Mouse (Mus musculus) skeletal muscle tissue, adult 2 months (tissue): ENCODE results near the gene Kank4.
"Not testable (repeated sequence)": the region's sequence is repeated elsewhere in the genome, so short reads cannot be mapped to it uniquely, and the experiment has no call there.

Experiments used
- DNase-seq: peaks from one replicate; pipeline ENCODE4 v3.0.0-alpha.2; 2012; ENCODE audit warnings: low read depth, low spot score

Kank4 gene

DNA sequence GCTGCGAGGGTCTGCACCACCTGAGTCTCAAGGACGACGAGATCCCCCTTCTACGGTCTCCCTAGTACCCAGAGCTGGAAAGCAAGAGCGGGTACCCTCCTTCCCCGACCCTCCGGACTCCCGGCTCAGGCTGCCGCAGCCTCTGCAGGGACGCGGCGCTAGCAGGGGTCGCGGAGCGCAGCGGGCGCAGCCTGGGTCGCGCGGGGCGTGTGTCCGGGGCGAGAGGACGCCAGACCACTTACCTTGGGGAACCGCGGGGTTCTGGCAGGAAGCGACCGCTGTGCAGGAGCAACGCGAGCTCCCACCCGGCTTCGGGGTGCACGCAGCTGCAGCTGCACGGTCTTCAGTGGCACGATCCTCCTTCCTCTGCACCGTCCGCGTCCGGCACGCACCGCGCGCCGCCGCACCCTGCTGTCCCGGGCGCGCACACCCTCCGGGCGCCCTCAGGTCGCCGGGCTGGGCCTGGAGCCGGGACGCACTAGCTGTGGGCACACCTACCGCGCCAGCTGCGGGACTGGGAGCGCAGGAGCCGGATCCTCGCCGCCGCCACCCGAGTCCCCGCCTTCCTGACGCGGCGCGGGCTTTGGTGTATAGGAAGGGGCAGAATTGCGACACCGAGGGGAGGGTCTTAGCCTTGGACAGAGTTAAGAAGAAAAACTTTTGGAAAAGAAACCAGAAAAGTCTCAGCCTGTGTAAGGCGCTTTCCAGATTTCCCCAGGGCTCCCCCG lies at the start of gene Kank4:
Gene Kank4 (minus strand): TSS at position 354 of the 728 bp plus-strand sequence.
- no peak for DNase-seq

DNA sequence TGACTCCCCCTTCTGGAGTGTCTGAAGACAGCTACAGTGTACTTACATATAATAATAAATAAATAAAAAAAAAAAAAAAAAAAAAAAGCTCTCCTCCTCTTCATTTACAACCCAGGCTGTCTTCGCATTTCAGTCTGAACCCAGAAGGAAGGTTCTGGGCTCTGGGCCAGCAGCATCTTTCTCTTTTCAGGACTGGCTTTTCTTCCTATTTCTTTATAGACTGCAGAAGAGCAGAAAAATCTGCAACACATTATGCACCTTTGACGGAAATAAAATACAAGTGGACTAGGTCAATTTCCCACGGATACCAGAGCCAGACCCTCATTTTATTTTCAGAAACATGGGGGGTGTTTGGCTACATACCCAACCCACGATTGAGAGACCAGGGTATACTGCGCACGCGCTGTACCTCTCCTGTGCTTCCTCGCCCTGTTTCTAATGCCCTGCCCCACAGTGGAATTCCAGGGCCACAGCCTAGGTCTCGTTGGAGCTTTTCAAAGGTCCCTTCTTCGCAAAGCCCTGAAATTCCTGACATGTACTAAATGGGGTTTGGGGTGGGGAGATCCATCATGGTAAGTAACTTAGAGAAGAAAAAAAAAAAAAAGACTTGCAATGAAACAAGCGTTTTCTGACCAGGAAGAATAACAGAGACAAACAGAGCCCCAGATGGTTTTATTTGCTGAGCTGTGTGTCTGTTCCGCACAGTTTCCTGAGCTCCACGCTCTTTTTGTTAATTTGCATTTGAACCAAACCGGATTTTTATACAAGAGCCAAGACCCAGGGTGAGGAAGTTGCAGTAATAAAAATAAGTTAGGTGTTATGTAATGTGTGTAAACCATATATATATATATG lies 48.3 kb upstream of the Kank4 start:
- DNase-seq = no peak

DNA sequence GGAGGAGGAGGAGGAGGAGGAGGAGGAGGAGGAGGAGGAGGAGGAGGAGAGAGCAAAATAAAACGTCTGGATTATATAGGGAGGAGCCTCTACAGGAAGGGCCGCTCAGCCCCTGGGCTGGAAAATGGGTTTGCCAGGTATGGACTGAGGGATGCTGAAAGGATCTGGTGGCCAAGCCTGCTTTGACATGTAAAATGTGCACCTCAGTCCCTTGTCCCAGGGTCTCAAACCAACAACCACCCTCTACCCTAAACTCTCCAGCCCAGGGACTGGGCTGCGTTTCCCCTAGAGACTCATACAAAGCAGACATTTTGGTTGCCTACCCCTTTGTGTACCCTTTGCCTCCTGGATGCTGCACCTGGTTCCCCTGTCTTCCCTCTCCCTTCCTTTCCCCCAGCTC lies 47.2 kb upstream of the Kank4 start:
- no peak for DNase-seq

DNA sequence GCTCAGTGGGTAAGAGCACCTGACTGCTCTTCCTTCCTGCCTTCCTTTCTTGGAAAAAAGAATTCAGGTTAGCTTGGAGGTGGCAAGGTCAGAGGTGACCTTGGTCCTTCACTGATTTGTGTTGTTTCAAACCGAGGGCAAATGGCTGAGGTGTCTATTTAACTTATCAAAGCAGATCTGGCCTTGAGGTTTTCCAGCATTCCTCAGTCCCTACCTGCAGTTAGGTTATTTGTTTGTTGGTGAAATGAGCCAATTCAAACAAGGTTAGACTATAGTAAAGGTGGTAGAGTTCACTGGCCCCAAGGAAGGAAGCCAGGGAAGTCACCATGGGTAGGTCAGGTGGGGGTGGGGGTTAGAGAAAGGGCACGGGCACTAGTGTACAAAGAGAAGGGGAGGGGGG lies 46.8 kb upstream of the Kank4 start:
- DNase-seq = no peak

DNA sequence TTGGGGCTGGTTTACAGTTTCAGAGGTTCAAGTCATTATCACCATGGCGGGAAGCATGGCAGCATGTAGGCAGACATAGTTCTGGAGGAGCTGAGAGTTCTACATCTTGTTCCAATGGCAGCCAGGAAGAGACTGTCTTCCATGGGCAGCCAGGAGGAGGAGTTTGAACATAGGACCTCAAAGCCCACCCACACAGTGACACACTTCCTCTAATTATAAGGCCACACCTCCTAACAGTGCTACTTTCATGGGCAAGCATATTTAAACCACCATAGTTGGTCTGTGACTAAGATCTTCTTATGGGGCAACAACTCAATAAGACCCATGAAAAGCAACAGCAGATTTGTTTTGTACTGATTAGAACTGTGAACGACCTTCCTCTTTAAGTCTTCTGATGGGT lies 46.1 kb upstream of the Kank4 start:
- DNase-seq = no peak

DNA sequence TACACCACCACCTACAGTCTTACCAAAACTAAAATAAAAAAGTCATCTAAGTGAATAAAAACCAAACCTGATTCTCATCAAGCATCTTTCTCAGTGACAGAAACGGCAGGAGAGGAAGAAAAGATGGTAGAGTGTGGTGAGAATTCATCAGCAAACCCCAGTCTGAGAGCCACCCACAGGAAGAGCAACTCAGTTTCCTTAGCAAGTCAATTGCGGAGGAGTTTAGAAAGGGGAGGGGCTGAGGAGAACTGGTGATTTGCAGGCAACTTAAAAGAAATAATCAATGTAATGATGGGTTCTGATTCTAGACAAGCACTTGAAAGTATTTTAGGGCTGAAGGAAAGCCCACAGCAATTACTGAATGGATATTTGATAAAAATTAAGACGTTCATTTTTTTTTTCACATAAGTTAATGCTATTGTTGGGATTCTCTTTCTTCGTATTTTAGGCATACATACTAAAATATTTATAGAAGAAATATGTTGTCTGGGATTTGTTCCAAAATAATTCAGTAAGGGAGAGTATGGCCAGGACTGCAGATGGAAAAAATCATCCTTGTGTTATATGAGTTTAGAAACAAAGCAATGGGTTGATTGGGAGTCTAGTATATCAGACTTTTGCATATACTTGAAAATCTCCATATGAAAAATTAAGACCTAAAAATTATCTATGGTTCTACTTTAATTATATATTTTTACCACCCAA lies 41.0 kb upstream of the Kank4 start:
- no peak for DNase-seq

DNA sequence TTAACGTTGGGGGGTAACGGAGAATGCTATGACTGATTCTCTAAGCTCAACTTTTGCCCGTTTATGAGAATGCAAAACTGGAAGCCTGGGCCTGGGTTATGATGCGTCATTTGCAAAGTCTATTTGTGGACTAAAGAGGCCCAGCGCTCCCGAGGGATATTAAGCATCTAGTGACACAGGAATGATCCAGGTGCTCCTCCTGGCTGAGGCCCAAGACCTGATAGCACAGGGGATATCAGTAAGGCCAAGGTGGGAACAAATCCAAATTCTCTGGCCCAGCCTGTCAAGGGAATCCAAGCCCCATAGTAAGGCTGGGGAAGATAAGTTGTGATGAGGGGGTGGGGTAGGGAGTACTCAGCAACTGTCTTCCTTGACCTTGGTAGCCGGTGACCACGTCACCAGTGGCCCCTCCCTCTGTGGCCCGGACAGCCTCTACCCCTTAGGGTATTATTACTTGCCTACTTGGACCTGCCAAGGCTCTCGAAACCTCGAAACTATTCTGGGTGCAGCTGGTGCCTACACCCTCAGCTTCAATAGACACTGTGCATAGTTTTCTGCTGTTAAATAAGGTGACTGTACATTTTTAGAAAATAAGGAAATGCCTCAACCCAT lies 39.8 kb upstream of the Kank4 start:
- no peak for DNase-seq

DNA sequence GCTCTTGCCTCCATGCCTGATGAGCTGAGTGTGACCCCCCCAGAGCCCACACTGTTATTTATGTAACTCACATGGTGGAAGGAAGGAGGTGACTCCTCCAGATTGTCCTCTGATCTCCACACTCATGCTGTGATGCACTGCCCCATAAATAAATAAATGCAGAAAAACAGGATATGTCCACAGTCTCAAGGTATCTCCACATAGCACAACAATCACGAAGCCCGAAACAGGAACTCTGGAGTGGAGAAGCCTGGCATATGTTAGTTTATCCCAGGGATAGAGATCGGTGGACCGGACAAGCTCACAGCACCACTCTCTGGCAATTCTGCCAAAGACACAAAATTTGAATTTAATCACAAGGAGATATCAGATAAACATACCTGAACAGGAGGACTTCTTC lies 36.6 kb upstream of the Kank4 start:
- no peak for DNase-seq

DNA sequence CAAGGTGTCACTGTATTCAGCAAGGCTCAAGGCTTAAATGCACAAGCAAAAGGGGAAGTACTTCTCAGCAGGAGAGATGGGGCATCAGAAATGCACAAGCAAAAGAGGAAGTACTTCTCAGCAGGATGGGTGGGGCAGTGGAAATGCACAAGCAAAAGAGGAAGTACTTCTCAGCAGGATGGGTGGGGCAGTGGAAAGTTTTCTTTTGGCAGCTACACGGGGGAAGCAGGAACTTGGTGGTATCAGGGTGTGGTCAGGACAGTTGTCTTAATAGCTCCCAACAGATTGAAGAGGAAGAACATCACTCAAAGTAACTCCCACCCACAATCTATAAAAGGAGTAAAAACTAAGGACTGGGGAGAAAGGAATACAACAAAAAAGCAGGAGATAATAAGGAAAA lies 33.1 kb upstream of the Kank4 start:
- DNase-seq = not testable (repeated sequence)

DNA sequence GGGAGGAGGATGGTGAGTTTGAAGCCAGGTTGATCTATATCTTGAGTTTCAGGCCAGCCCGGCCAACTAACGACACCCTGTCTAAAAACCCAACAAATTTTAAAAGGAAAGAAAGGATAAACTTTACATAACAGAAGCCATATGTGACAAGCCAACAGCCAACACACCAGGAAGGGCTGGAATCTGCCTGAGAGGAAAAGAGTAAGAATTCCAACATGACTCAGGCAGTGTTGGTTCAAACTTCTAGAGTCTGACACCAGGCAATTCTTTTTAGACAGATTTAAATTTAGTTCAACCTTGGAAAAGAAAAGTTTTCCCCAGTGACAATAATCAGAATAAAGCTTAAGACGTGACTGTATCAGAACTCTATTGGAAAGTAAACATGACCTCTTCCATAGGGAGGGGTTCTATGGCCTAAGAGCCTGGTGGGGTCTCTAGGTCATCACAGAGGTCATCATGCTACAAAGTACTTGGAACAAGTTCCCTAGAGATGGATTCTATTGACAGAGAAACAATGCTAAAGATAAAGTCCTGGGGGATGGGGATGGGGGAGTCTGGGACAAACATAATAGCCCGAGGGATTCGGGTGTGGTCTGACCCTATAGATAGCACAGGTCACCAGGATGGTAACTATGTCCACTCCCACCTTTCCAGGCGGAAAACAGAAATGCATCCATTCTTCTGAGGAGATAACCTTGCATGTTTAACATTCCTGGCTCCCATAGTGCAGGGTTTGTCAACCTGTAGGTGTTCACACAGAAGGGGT lies 30.0 kb upstream of the Kank4 start:
- DNase-seq = no peak

DNA sequence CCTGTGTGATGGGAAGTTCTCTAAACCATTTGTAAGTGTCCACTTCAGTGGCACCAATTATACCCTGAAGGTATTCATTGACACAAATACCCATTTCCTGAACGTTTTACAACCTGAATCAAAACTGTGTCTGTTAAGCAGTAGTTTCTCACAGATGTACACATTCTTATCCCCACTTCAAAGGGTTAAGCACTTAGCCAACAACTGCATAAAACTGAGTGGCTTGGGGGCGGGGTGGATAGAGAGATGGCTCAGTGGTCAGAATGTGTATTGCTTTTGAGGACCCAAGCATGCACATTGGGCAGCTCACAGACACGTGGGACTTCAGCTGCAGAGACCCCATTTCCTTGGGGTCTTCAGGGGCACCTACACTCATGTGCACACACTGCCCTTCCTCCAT lies 29.1 kb upstream of the Kank4 start:
- DNase-seq = no peak

DNA sequence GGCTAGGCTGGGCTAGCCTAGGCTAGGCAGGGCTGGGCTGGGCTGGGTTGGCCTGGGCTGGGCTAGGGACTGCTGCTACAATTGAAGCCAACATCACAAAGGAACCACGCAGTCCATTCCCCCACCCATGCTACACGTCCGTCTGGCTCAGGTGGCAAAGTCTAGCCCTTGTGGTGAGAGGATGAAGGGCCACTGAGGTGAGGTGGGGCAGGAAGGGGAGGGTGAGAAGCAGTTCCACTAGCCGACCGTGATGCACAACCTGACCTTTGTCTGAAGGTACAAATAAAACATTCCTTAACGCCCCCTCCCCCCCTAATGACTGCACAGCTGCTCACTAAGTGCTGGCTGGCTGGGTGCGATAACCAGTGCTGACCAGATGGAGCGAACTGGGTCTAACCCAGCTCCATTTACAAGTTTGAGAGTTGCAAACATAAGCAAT lies 28.4 kb upstream of the Kank4 start:
- DNase-seq = no peak

DNA sequence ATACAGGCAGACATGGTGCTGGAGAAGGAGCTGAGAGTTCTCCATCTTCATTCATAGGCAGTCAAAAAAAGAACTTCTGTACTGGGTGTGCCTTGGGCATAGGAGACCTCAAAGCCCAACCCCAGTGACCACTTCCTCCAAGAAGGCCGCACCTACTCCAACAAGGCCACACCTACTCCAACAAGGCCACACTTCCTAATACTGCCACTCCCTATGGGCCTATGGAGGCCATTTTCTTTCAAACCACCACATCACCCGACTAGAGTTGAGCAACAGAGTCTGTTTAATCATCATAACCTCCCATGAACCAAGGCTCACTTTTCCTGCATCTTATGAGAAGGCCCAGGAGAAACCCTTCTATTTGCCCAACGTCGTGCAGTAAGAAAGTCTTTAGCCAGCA lies 27.9 kb upstream of the Kank4 start:
- DNase-seq = no peak

DNA sequence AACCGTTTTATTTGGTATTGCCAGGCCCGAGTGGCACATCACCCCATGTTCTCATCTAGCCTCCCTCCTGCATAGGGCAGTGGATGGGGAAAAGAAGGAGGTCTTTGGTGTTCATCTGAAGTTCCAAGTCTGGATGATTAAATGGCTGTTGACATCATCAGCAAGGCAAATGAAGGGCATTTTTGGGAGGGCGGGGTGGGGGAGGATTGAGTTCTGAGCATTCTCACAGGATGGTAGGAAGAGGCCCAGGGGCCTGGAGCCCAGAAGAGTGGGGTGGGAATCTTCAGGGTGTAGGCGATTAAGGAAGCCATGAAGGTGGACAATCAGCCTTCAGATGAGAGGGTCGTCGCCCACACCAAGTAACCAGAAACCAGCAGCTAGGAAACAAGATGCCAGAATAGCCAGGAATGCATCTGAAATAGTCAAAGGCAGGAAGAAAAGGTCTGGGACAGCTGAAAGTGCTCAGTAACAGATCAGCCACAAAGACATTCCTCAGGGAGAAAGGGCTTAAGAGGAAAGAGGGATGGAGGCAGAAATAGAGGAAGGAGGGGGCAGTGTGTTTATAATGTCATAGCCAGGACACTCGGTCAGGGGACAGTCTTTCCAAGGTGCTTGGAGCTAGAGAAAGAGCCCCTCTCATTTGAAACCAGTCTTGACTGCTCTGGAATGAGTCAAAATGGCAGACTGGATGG lies 26.7 kb upstream of the Kank4 start:
- no peak for DNase-seq

DNA sequence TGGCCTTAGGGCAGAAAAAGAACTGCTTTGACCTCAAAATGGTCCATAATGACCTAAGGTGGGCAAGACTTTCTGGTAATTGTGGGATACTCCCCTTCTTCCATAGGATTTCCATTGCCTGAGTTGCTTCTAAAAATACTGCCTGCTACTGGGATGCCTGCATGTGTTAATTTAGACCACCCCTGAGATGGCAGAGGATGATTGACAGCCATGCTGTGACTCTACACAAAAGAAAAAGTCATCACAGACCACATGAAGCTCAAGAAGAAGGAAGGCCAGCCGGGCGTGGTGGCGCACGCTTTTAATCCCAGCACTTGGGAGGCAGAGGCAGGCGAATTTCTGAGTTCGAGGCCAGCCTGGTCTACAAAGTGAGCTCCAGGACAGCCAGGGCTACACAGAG lies 23.9 kb upstream of the Kank4 start:
- DNase-seq = not testable (repeated sequence)

DNA sequence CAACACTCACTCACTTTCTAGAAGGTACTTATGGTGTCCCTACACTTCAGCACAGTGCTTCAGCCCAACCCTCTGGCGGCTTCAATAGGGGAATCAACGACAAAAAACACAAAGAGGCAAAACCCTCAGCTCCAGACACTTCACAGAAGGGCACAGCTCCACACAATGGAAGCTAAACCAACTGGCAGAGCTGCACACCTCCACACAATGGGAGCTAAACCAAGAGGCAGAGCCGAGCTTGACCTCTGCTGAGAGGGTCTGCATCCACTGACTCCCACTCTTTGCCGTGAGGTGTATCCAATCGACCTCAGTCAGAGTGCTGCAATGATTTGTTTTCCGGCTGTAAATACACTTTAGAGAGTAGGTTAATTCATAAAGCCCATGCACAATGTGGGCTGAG lies 23.2 kb upstream of the Kank4 start:
- no peak for DNase-seq

DNA sequence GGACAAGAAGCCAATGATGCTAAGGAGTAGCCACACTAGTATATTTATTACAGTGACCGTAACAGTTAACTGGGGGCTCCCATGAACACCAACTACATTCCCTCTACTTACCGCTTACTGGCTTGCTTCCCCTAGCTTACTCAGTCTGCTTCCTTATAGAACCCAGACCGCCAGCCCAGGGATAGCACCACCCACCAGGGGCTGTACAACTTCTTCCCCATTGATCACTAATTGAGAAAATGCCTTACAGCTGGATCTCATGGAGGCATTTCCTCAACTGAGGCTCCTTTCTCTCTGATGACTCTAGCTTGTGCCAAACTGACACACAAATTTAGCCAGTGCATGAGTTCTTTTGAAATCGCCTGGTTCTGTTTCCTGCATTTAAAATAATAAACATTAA lies 21.6 kb upstream of the Kank4 start:
- DNase-seq = no peak

DNA sequence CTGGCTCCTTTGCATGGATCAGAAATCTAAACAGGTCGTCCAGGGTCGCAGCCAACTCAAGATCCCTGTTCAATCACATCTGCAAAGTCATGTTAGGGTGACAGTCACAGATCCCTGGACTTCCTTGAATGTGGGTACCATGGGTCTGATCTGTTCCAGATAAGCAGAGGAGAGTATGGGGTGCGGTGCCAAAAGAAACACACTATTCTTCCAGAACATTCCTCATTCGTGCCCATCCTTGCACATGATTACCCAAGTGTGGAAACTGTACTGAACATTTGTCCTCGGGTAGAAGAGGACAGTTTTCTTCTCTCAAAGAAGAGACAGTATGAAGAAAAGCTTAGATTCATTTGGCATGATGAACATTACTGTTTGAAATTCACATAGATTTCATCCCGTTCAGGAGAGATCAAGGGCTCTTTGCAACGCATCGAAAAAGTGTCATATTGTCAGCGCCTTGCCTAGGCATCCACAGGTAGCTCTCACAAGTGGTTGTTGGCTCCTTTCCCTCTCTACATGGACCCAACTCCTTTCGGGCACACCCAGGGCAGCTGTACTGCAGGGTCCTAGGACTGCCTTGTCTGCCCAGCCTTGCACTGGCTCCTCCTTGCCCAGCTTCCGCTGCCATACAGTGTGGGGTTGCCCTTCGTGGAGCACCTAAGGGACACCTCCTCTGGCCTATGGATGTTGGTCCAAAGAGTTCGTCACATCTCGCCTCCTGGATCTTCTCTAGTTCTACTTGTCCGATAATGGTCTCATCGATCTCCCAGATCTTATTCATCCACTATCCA lies 20.6 kb upstream of the Kank4 start:
- no peak for DNase-seq

DNA sequence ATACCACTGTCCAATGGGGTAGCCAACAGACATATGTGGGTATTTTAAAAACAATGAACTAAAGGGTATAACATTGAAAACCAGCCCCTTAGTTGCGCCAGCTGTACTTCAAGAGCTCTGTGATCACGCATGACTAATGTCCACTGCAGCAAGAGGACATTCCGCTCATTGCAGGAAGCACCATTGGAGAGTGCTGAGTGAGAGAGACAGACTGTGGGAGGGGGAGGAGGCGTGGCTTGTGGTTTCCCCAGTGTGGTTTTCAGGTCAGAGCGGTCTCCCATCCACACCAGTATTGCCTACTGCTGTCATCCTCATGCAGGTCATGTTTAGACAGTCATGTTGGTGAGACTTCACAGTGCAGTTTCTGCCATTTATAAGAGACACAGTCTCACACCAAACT lies 19.2 kb upstream of the Kank4 start:
- DNase-seq = no peak

DNA sequence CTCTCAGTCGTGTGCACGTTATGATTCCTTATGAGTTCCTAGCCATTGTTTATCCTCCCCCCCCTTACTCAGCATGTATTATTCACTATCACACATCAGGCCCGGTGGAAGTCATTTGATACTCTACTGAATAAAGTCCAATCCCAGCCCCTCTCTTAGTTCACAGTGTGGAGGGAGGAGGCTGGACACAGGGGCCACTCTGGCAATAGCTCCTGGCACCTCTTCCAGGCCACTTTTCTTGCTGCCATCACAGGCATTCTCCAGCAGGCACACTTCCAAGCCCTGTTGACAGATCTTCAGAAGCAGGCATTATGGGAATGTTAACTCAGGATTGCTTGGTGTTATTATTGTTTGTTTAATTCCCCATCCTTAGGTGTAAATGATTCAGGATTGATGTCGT lies 17.4 kb upstream of the Kank4 start:
- no peak for DNase-seq
